Mouse (Mus musculus) stomach, embryonic 15.5 days (tissue): ENCODE data around the gene Supt6. TPM values are rescaled to one million over a fixed set of nuclear protein-coding genes. Genes with fewer than 3 reads are reported as not detected.

Source experiments
- ATAC-seq: fragments of 200-750 bp; cut with Nextera tagmentation; 2 replicates; pipeline ENCODE4 v1.8.0; 2017; ENCODE audit warnings: low read depth, moderate number of reproducible peaks, moderate TSS enrichment; ENCODE audit not compliant: insufficient read depth, low FRiP score
- H3K27ac ChIP-seq: fragments of 300-500 bp; sonication (generic); 2 replicates; pipeline ENCODE4 v1.5.1; 2015; ENCODE audit warnings: mild to moderate bottlenecking, inconsistent platforms
- H3K27me3 ChIP-seq: fragments of 300-500 bp; sonication (generic); replicated peaks from 2 replicates; pipeline ENCODE4 v1.6.1; 2015; ENCODE audit warnings: inconsistent platforms
- H3K36me3 ChIP-seq: fragments of 300-500 bp; sonication (generic); 2 replicates; pipeline ENCODE4 v1.6.1; 2015; ENCODE audit warnings: inconsistent platforms
- H3K4me1 ChIP-seq: fragments of 300-500 bp; sonication (generic); 2 replicates; pipeline ENCODE4 v1.6.1; 2015; ENCODE audit warnings: inconsistent platforms
- H3K4me2 ChIP-seq: fragments of 300-500 bp; sonication (generic); 2 replicates; pipeline ENCODE4 v1.6.1; 2015; ENCODE audit warnings: mild to moderate bottlenecking, inconsistent platforms
- H3K4me3 ChIP-seq: fragments of 300-500 bp; sonication (generic); replicated peaks from 2 replicates; pipeline ENCODE4 v1.5.1; 2015; ENCODE audit warnings: inconsistent platforms
- H3K9ac ChIP-seq: fragments of 300-500 bp; sonication (generic); 2 replicates; pipeline ENCODE4 v1.6.1; 2015; ENCODE audit warnings: inconsistent platforms
- H3K9me3 ChIP-seq: fragments of 300-500 bp; sonication (generic); 2 replicates; pipeline ENCODE4 v1.6.1; 2016; ENCODE audit warnings: inconsistent platforms
- WGBS: fragments of 180-500 bp; shearing (Covaris S2); methylation state at CpG from one replicate; pipeline ENCODE4 v1.1.7; 2015; 5-methylcytosine and 5-hydroxymethylcytosine counted together
- polyA plus RNA-seq: library from polyadenylated mRNA; unstranded; fragments of >200 nt; fragmentation: Nextera tagmentation; extraction: Ambion mirVana; gene quantifications from 2 replicates; pipeline ENCODE4 v1.2.1, GENCODE M21; 2015

Supt6 gene
- polyA plus RNA-seq, 1 experiment from 2014 or later: 22.8 TPM

GRCm38 (mm10) chr11:78168541-78169468, 77.0 kb downstream of the Supt6 start:
- ATAC-seq: no peak
- Histone ChIP-seq H3K27me3 (no peaks in the 10 kb centered on the region), H3K4me1 (peaks cover 17% of the 10 kb centered on the region), H3K4me2 (peak overlapping the region; percentile 42), H3K4me3 (0 out of 2 replicates have a peak overlapping the region, but pooled peaks have one; percentile 11), H3K36me3 (no peaks in the 10 kb centered on the region), H3K9ac (no peak overlapping the region), H3K9me3 (no peaks in the 10 kb centered on the region), H3K27ac (peak overlapping the region; percentile 45; the same call in 1 of the 2 replicates)
- 40% methylated on average over 19 of the region's 19 CpGs for WGBS

DNA sequence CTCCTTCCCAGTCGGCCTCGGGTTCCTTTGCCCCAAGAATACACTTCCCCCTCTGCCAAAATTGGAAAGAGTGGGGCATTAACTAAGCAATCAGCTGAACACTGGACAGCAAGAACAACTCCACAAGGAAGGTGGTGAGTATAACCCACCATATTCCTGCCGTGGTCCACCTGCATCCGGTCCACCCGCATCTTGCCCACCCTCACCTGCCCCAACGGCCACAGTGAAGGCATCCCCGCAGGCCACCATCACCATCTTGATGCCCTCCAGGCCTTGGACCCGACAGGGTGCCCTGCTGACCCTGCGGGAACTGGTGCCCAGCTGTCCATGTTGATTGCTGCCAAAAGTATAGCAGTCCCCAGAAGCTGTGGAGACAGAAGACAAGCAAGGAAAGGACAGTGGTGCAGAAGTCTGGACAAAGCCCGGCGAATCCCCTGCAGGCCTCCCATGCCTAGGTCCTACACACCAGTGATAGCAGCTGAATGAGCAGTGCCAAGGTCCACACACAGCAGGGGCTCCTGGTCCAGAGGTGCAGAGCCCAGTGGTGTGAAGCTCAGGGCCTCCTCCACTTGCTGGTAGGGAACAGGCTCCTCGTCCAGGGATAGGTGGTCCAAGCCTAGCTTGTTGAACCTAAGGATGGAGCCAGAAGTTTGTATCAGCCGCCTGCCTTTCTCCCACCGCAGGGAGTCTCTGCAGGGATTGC, 78.4 kb downstream of the Supt6 start:
- no peak overlapping the region for H3K4me2 ChIP-seq
- ATAC-seq: no peak
- no peak overlapping the region for H3K4me3 ChIP-seq
- no peak overlapping the region for H3K9ac ChIP-seq
- 90% methylated on average over 14 of the region's 14 CpGs for WGBS
- H3K27ac ChIP-seq: peak overlapping the region; percentile 96; the same call in 1 of the 2 replicates
- no peaks in the 10 kb centered on the region for H3K27me3 ChIP-seq
- H3K36me3 ChIP-seq: no peaks in the 10 kb centered on the region
- peaks cover 29% of the 10 kb centered on the region for H3K4me1 ChIP-seq
- H3K9me3 ChIP-seq: no peaks in the 10 kb centered on the region

DNA sequence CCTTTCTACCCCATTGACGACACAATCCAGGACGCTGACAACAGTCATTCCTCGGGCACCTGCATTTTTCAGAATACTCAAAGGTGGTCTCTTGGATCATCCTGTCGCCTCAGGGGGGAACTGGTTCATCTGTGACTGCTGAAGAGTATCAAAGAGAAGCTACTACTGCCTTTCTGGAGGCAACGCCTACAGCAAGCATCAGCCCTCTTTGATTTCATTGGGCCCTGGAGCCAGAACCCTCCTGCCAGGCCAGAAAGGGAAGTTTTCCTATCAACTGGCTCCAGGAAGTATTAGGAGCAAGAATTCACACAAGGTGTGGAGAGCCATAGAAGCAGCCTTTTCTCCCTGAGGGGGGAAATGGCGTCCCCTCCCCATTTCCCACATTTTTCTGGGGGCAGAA, 79.1 kb downstream of the Supt6 start:
- H3K4me3 ChIP-seq: no peak overlapping the region
- WGBS: 62% methylated on average over 6 of the region's 6 CpGs
- no peak for ATAC-seq
- no peak overlapping the region for H3K9ac ChIP-seq
- H3K27me3 ChIP-seq: no peaks in the 10 kb centered on the region
- H3K4me2 ChIP-seq: peak overlapping the region; percentile 79
- H3K4me1 ChIP-seq: peaks cover 33% of the 10 kb centered on the region
- H3K36me3 ChIP-seq: peaks cover 7% of the 10 kb centered on the region
- H3K9me3 ChIP-seq: no peaks in the 10 kb centered on the region
- H3K27ac ChIP-seq: peak overlapping the region; percentile 96

DNA sequence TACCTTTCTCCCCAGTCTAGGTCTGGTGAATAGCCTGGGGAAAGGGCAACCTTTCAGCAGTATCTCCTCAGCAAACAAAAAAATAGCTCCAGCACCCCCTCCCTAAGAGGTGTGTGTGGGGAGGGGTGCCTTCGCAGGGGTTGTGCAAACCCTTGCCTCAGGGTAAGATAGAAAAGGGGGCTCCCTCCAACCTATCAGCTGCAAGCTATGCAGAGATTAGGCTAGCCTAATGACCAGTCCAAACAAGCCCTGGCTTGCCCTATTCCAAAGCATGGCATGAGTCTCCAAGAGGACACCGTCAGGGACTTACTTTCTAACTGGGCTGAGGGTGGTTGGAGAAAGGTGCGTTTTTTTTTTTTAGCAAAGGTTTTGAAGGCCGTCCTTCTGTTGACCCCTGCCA, 79.6 kb downstream of the Supt6 start:
- Histone ChIP-seq H3K4me1 (peaks cover 33% of the 10 kb centered on the region), H3K4me2 (peak overlapping the region; percentile 79), H3K27ac (peak overlapping the region; percentile 96), H3K9ac (peak overlapping the region; percentile 36; the same call in 1 of the 2 replicates), H3K4me3 (peak overlapping the region; percentile 77), H3K9me3 (no peaks in the 10 kb centered on the region), H3K27me3 (no peaks in the 10 kb centered on the region), H3K36me3 (peaks cover 11% of the 10 kb centered on the region)
- ATAC-seq: no peak
- 50% methylated on average over 4 of the region's 4 CpGs for WGBS

DNA sequence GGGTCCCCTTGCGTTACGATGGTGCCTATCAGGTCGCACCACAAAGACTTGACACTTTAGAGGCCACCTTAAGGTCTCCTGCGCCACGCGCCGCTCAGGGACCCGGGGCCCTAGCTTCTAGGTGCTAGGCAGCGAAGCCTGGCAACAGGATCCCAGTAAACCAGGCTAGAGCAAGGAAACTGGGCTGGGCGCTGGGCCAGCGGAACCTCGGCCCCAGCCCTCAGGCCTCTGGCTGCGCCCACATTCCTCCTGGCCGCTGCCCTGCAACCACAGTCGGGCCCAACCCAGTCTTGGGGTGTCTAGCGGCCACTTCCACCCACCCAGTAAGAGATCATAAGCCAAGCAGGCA, 80.1 kb downstream of the Supt6 start:
- Histone ChIP-seq H3K27me3 (no peaks in the 10 kb centered on the region), H3K36me3 (peaks cover 15% of the 10 kb centered on the region), H3K27ac (peak overlapping the region; percentile 96), H3K9ac (peak overlapping the region; percentile 36; the same call in 1 of the 2 replicates), H3K4me2 (peak overlapping the region; percentile 79), H3K4me1 (peaks cover 36% of the 10 kb centered on the region), H3K9me3 (no peaks in the 10 kb centered on the region), H3K4me3 (peak overlapping the region; percentile 77)
- WGBS: under 1% methylated on average over 16 of the region's 16 CpGs
- peak; percentile 1; the same call in 1 of the 2 replicates for ATAC-seq

GRCm38 (mm10) chr11:78164924-78165760, 80.6 kb downstream of the Supt6 start, which contains the start of gene Traf4:
Gene Traf4 (minus strand): TSS chr11:78165589.
- Histone ChIP-seq H3K27ac (peak within 1 kb of the TSS; percentile 96), H3K4me3 (peak within 1 kb of the TSS; percentile 77), H3K27me3 (no peaks in the 10 kb centered on the region), H3K36me3 (peaks cover 21% of the 10 kb centered on the region), H3K9me3 (no peaks in the 10 kb centered on the region), H3K9ac (peak within 1 kb of the TSS; percentile 85), H3K4me2 (peak within 1 kb of the TSS; percentile 79), H3K4me1 (peaks cover 37% of the 10 kb centered on the region)
- peak; percentile 79 for ATAC-seq
- under 1% methylated on average over 69 of the region's 78 CpGs for WGBS

- H3K4me2 ChIP-seq: peak overlapping the region; percentile 79
- H3K4me1 ChIP-seq: peaks cover 42% of the 10 kb centered on the region
- no peaks in the 10 kb centered on the region for H3K9me3 ChIP-seq
- ATAC-seq: no peak
- peaks cover 27% of the 10 kb centered on the region for H3K36me3 ChIP-seq
- under 1% methylated on average over 14 of the region's 14 CpGs for WGBS
- peak overlapping the region; percentile 77 for H3K4me3 ChIP-seq
- no peaks in the 10 kb centered on the region for H3K27me3 ChIP-seq
- H3K9ac ChIP-seq: peak overlapping the region; percentile 85
- peak overlapping the region; percentile 96 for H3K27ac ChIP-seq
Measured at GRCm38 (mm10) chr11:78164604-78164923, 81.2 kb downstream of the Supt6 start.

- Histone ChIP-seq H3K4me3 (peak overlapping the region; percentile 77), H3K9me3 (no peaks in the 10 kb centered on the region), H3K27ac (peak overlapping the region; percentile 96), H3K4me1 (peaks cover 45% of the 10 kb centered on the region), H3K36me3 (peaks cover 30% of the 10 kb centered on the region), H3K9ac (peak overlapping the region; percentile 85), H3K4me2 (peak overlapping the region; percentile 79), H3K27me3 (no peaks in the 10 kb centered on the region)
- WGBS: 1% methylated on average over 22 of the region's 22 CpGs
- peak; percentile 51 for ATAC-seq
Measured at GRCm38 (mm10) chr11:78163681-78164603, 81.8 kb downstream of the Supt6 start.

DNA sequence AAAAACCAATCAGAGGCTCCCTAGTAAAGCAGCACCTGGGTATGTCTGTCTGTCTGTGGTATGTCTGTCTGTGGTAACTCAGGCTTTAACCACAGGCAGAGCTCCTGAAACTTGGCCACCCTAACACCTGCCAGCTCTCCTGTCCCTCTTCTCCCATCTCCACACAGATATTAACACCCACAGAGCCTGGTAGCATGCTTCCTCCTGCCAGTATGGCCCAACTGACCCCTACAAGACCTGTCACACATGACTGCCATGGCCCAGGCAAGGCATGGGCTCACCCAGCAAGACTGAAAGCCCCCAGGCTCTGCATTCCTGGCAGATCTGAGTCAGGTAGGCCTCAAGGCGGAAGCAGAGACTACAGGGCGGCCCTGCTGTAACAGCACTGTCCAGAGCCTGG, 82.7 kb downstream of the Supt6 start:
- WGBS: 67% methylated on average over 2 of the region's 2 CpGs
- no peak for ATAC-seq
- no peaks in the 10 kb centered on the region for H3K9me3 ChIP-seq
- peaks cover 39% of the 10 kb centered on the region for H3K36me3 ChIP-seq
- peak overlapping the region; percentile 79 for H3K4me2 ChIP-seq
- peak overlapping the region; percentile 96 for H3K27ac ChIP-seq
- peak overlapping the region; percentile 85; the same call in 1 of the 2 replicates for H3K9ac ChIP-seq
- H3K27me3 ChIP-seq: no peaks in the 10 kb centered on the region
- H3K4me3 ChIP-seq: peak overlapping the region; percentile 77
- peaks cover 45% of the 10 kb centered on the region for H3K4me1 ChIP-seq

DNA sequence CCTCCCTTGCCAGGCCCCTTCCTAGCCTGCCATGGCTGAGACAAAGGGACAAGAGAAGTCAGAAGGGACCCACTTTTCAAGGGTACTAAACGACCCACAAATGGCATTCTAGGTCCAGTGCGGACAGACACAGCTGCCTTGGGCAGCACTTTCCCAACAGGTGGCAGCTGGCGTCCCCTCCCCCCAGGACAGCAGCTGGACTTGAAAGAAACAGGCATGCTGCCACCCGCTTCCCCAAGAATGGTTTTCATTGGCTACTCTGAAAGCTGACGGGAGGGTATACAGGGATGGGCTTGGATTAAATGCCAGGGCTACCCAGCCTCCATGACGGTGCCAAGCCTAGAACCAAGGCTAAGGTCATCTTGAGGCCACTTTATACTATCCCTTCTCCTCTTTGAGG, 83.3 kb downstream of the Supt6 start:
- Histone ChIP-seq H3K4me2 (peak overlapping the region; percentile 79), H3K27me3 (no peaks in the 10 kb centered on the region), H3K36me3 (peaks cover 45% of the 10 kb centered on the region), H3K9ac (no peak overlapping the region), H3K9me3 (no peaks in the 10 kb centered on the region), H3K27ac (0 out of 2 replicates have a peak overlapping the region, but pooled peaks have one; percentile 96), H3K4me3 (peak overlapping the region; percentile 77; the same call in 1 of the 2 replicates), H3K4me1 (peaks cover 45% of the 10 kb centered on the region)
- 54% methylated on average over 6 of the region's 6 CpGs for WGBS
- no peak for ATAC-seq
